Mouse (Mus musculus): ENCODE measurements at regions not wholly inside any gene's neighbourhood (a gene's known extent, or its start where the extent isn't known, plus 50 kb on each side); places are given as distances from the start of the nearest gene placed in this dataset.

- Histone ChIP-seq H3K27me3 (ENCODE audit: control insufficient read depth, insufficient read depth, low read length) (no peaks in the 10 kb centered on the region), H3K9ac (replicated peaks; ENCODE audit: low read length) (no peak overlapping the region), H3K4me1 (ENCODE audit: control insufficient read depth, insufficient read depth, low read length) (peaks cover 17% of the 10 kb centered on the region), H3K36me3 (ENCODE audit: control insufficient read depth, insufficient read depth, low read length) (no peaks in the 10 kb centered on the region), H3K27ac (replicated peaks; ENCODE audit: low read depth, low read length) (peak overlapping the region; percentile 60), H3K4me3 (replicated peaks; ENCODE audit: low read depth, low read length) (no peak overlapping the region), H3K9me3 (ENCODE audit: control insufficient read depth, low read length) (no peaks in the 10 kb centered on the region), H3K4me2 (ENCODE audit: low read length) (no peak overlapping the region)
- WGBS = 52% methylated on average over 5 of the region's 5 CpGs
- ATAC-seq (ENCODE audit: low FRiP score, low TSS enrichment) = no peak
- DNase-seq = peak; percentile 54
Observed at GRCm38 (mm10) chr14:72845621-72846440, 136.0 kb upstream of the Fndc3a start.

- 0 out of 2 replicates have a peak, but pooled peaks have one; percentile 31 for ATAC-seq (ENCODE audit: low FRiP score, low TSS enrichment)
- H3K27ac ChIP-seq (replicated peaks; ENCODE audit: low read depth, low read length) = peak overlapping the region; percentile 72
- H3K4me1 ChIP-seq (ENCODE audit: control insufficient read depth, insufficient read depth, low read length) = peaks cover 17% of the 10 kb centered on the region
Observed at GRCm38 (mm10) chr14:72844753-72845369, 135.1 kb upstream of the Fndc3a start.

GRCm38 (mm10) chr14:72841753-72842152 is 131.9 kb upstream of the Fndc3a start:
- DNase-seq (peak; percentile 65), ATAC-seq (ENCODE audit: low FRiP score, low TSS enrichment) (no peak)
- Histone ChIP-seq H3K9ac (replicated peaks; ENCODE audit: low read length) (no peak overlapping the region), H3K4me2 (ENCODE audit: low read length) (no peak overlapping the region), H3K27me3 (ENCODE audit: control insufficient read depth, insufficient read depth, low read length) (no peaks in the 10 kb centered on the region), H3K4me1 (ENCODE audit: control insufficient read depth, insufficient read depth, low read length) (peaks cover 17% of the 10 kb centered on the region), H3K4me3 (replicated peaks; ENCODE audit: low read depth, low read length) (no peak overlapping the region), H3K9me3 (ENCODE audit: control insufficient read depth, low read length) (no peaks in the 10 kb centered on the region), H3K36me3 (ENCODE audit: control insufficient read depth, insufficient read depth, low read length) (no peaks in the 10 kb centered on the region), H3K27ac (replicated peaks; ENCODE audit: low read depth, low read length) (no peak overlapping the region)
- WGBS = 16% methylated on average over 1 of the region's 1 CpGs

More at GRCm38 (mm10) chr14:72844753-72845369, 135.1 kb upstream of the Fndc3a start:
- peak; percentile 71 for DNase-seq
- Histone ChIP-seq H3K9ac (replicated peaks; ENCODE audit: low read length) (no peak overlapping the region), H3K9me3 (ENCODE audit: control insufficient read depth, low read length) (no peaks in the 10 kb centered on the region), H3K4me3 (replicated peaks; ENCODE audit: low read depth, low read length) (no peak overlapping the region), H3K27me3 (ENCODE audit: control insufficient read depth, insufficient read depth, low read length) (no peaks in the 10 kb centered on the region), H3K4me2 (ENCODE audit: low read length) (no peak overlapping the region), H3K36me3 (ENCODE audit: control insufficient read depth, insufficient read depth, low read length) (no peaks in the 10 kb centered on the region)
- WGBS = 39% methylated on average over 5 of the region's 5 CpGs

GRCm38 (mm10) chr14:72835158-72835557 is 125.4 kb upstream of the Fndc3a start:
- Histone ChIP-seq H3K9ac (replicated peaks; ENCODE audit: low read length) (no peak overlapping the region), H3K4me3 (replicated peaks; ENCODE audit: low read depth, low read length) (no peak overlapping the region), H3K27me3 (ENCODE audit: control insufficient read depth, insufficient read depth, low read length) (no peaks in the 10 kb centered on the region), H3K27ac (replicated peaks; ENCODE audit: low read depth, low read length) (no peak overlapping the region), H3K36me3 (ENCODE audit: control insufficient read depth, insufficient read depth, low read length) (no peaks in the 10 kb centered on the region), H3K4me2 (ENCODE audit: low read length) (no peak overlapping the region), H3K4me1 (ENCODE audit: control insufficient read depth, insufficient read depth, low read length) (no peaks in the 10 kb centered on the region), H3K9me3 (ENCODE audit: control insufficient read depth, low read length) (no peaks in the 10 kb centered on the region)
- DNase-seq (no peak), ATAC-seq (ENCODE audit: low FRiP score, low TSS enrichment) (no peak)
- 91% methylated on average over 4 of the region's 4 CpGs for WGBS

GRCm38 (mm10) chr14:72829261-72829660 is 119.5 kb upstream of the Fndc3a start:
- ATAC-seq (ENCODE audit: low FRiP score, low TSS enrichment) (no peak), DNase-seq (no peak)
- no peak overlapping the region for H3K4me3 ChIP-seq (replicated peaks; ENCODE audit: low read depth, low read length)
- WGBS = 57% methylated on average over 5 of the region's 5 CpGs
- no peaks in the 10 kb centered on the region for H3K27me3 ChIP-seq (ENCODE audit: control insufficient read depth, insufficient read depth, low read length)
- no peaks in the 10 kb centered on the region for H3K36me3 ChIP-seq (ENCODE audit: control insufficient read depth, insufficient read depth, low read length)
- no peak overlapping the region for H3K9ac ChIP-seq (replicated peaks; ENCODE audit: low read length)
- H3K9me3 ChIP-seq (ENCODE audit: control insufficient read depth, low read length) = no peaks in the 10 kb centered on the region
- H3K27ac ChIP-seq (replicated peaks; ENCODE audit: low read depth, low read length) = no peak overlapping the region
- no peaks in the 10 kb centered on the region for H3K4me1 ChIP-seq (ENCODE audit: control insufficient read depth, insufficient read depth, low read length)
- H3K4me2 ChIP-seq (ENCODE audit: low read length) = no peak overlapping the region

GRCm38 (mm10) chr14:72825549-72825948 is 115.7 kb upstream of the Fndc3a start:
- 74% methylated on average over 4 of the region's 4 CpGs for WGBS
- no peaks in the 10 kb centered on the region for H3K9me3 ChIP-seq (ENCODE audit: control insufficient read depth, low read length)
- H3K9ac ChIP-seq (replicated peaks; ENCODE audit: low read length) = no peak overlapping the region
- no peak overlapping the region for H3K4me2 ChIP-seq (ENCODE audit: low read length)
- H3K36me3 ChIP-seq (ENCODE audit: control insufficient read depth, insufficient read depth, low read length) = no peaks in the 10 kb centered on the region
- DNase-seq (no peak), ATAC-seq (ENCODE audit: low FRiP score, low TSS enrichment) (no peak)
- H3K4me1 ChIP-seq (ENCODE audit: control insufficient read depth, insufficient read depth, low read length) = no peaks in the 10 kb centered on the region
- H3K27ac ChIP-seq (replicated peaks; ENCODE audit: low read depth, low read length) = no peak overlapping the region
- no peak overlapping the region for H3K4me3 ChIP-seq (replicated peaks; ENCODE audit: low read depth, low read length)
- H3K27me3 ChIP-seq (ENCODE audit: control insufficient read depth, insufficient read depth, low read length) = no peaks in the 10 kb centered on the region

GRCm38 (mm10) chr14:72822231-72822615 is 112.4 kb upstream of the Fndc3a start:
- WGBS = 73% methylated on average over 3 of the region's 3 CpGs
- no peak overlapping the region for H3K4me2 ChIP-seq (ENCODE audit: low read length)
- H3K9ac ChIP-seq (replicated peaks; ENCODE audit: low read length) = no peak overlapping the region
- no peak overlapping the region for H3K27ac ChIP-seq (replicated peaks; ENCODE audit: low read depth, low read length)
- no peaks in the 10 kb centered on the region for H3K36me3 ChIP-seq (ENCODE audit: control insufficient read depth, insufficient read depth, low read length)
- H3K9me3 ChIP-seq (ENCODE audit: control insufficient read depth, low read length) = no peaks in the 10 kb centered on the region
- H3K27me3 ChIP-seq (ENCODE audit: control insufficient read depth, insufficient read depth, low read length) = no peaks in the 10 kb centered on the region
- no peak for ATAC-seq (ENCODE audit: low FRiP score, low TSS enrichment)
- 0 out of 2 replicates have a peak, but pooled peaks cover 6% of the 10 kb centered on the region for H3K4me1 ChIP-seq (ENCODE audit: control insufficient read depth, insufficient read depth, low read length)
- DNase-seq = no peak
- no peak overlapping the region for H3K4me3 ChIP-seq (replicated peaks; ENCODE audit: low read depth, low read length)

GRCm38 (mm10) chr14:72821517-72822230 is 111.9 kb upstream of the Fndc3a start:
- H3K4me3 ChIP-seq (replicated peaks; ENCODE audit: low read depth, low read length) = no peak overlapping the region
- 89% methylated on average over 13 of the region's 13 CpGs for WGBS
- DNase-seq = no peak

More at GRCm38 (mm10) chr14:72821517-72822230, 111.9 kb upstream of the Fndc3a start:
- Histone ChIP-seq H3K9ac (replicated peaks; ENCODE audit: low read length) (no peak overlapping the region), H3K4me1 (ENCODE audit: control insufficient read depth, insufficient read depth, low read length) (peaks cover 10% of the 10 kb centered on the region; the same call in 1 of the 2 replicates), H3K27me3 (ENCODE audit: control insufficient read depth, insufficient read depth, low read length) (no peaks in the 10 kb centered on the region), H3K4me2 (ENCODE audit: low read length) (no peak overlapping the region), H3K27ac (replicated peaks; ENCODE audit: low read depth, low read length) (no peak overlapping the region), H3K36me3 (ENCODE audit: control insufficient read depth, insufficient read depth, low read length) (no peaks in the 10 kb centered on the region), H3K9me3 (ENCODE audit: control insufficient read depth, low read length) (no peaks in the 10 kb centered on the region)
- no peak for ATAC-seq (ENCODE audit: low FRiP score, low TSS enrichment)
